Mouse (Mus musculus) liver, embryonic 13.5 days (tissue): ENCODE measurements around the gene Sall2. TPM values are rescaled to one million over a fixed set of nuclear protein-coding genes. Genes with fewer than 3 reads are reported as not detected.
"Not testable (repeated sequence)": the region's sequence is repeated elsewhere in the genome, so short reads cannot be mapped to it uniquely, and the experiment has no call there.

Experiments
- ATAC-seq: fragments of 200-750 bp; cut with Nextera tagmentation; 2 replicates; pipeline ENCODE4 v1.8.0; 2017; ENCODE audit warnings: low read depth, mild to moderate bottlenecking, moderate number of reproducible peaks, moderate library complexity
- DNase-seq: peaks from one replicate; pipeline ENCODE4 v3.0.0; 2022
- H3K27ac ChIP-seq: fragments of 300-500 bp; sonication (generic); 2 replicates; pipeline ENCODE4 v1.5.1; 2015; ENCODE audit warnings: moderate library complexity, mild to moderate bottlenecking, inconsistent platforms
- H3K27me3 ChIP-seq: fragments of 300-500 bp; sonication (generic); 2 replicates; pipeline ENCODE4 v1.6.1; 2015; ENCODE audit warnings: mild to moderate bottlenecking, inconsistent platforms
- H3K36me3 ChIP-seq: fragments of 300-500 bp; sonication (generic); 2 replicates; pipeline ENCODE4 v1.6.1; 2015; ENCODE audit warnings: mild to moderate bottlenecking, inconsistent platforms
- H3K4me1 ChIP-seq: fragments of 300-500 bp; sonication (generic); replicated peaks from 2 replicates; pipeline ENCODE4 v1.6.1; 2015; ENCODE audit warnings: inconsistent platforms
- H3K4me2 ChIP-seq: fragments of 300-500 bp; sonication (generic); 2 replicates; pipeline ENCODE4 v1.6.1; 2015; ENCODE audit warnings: inconsistent platforms, mild to moderate bottlenecking, moderate library complexity
- H3K4me3 ChIP-seq: fragments of 300-500 bp; sonication (generic); replicated peaks from 2 replicates; pipeline ENCODE4 v1.5.1; 2015; ENCODE audit warnings: mild to moderate bottlenecking, inconsistent platforms
- H3K9ac ChIP-seq: fragments of 300-500 bp; sonication (generic); 2 replicates; pipeline ENCODE4 v1.6.1; 2015; ENCODE audit warnings: mild to moderate bottlenecking, inconsistent platforms
- H3K9me3 ChIP-seq: fragments of 300-500 bp; sonication (generic); replicated peaks from 2 replicates; pipeline ENCODE4 v1.6.1; 2016; ENCODE audit warnings: inconsistent platforms
- WGBS: fragments of 180-500 bp; shearing (Covaris S2); methylation state at CpG from one replicate; pipeline ENCODE4 v1.1.7; 2015; ENCODE audit not compliant: insufficient replicate concordance; 5-methylcytosine and 5-hydroxymethylcytosine counted together
- polyA plus RNA-seq: library from polyadenylated mRNA; unstranded; fragments of >200 nt; fragmentation: Nextera tagmentation; extraction: Ambion mirVana; gene quantifications from 2 replicates; pipeline ENCODE4 v1.2.1, GENCODE M21; 2015

The Sall2 gene
- polyA plus RNA-seq, 1 experiment from 2014 or later: 1.2 TPM

GRCm38 (mm10) chr14:52316441-52317225 is 11.9 kb downstream of the Sall2 start:
- Histone ChIP-seq H3K4me2 (peak overlapping the region; percentile 81), H3K9me3 (no peaks in the 10 kb centered on the region), H3K9ac (peak overlapping the region; percentile 60), H3K36me3 (peaks cover 8% of the 10 kb centered on the region; the same call in 1 of the 2 replicates), H3K4me1 (peaks cover 24% of the 10 kb centered on the region), H3K27me3 (peaks cover 55% of the 10 kb centered on the region), H3K27ac (no peak overlapping the region), H3K4me3 (peak overlapping the region; percentile 63)
- 15% methylated on average over 16 of the region's 16 CpGs for WGBS
- ATAC-seq: peak; percentile 32; the same call in 1 of the 2 replicates
- DNase-seq: no peak

GRCm38 (mm10) chr14:52315792-52316440 is 12.6 kb downstream of the Sall2 start:
- Histone ChIP-seq H3K4me2 (peak overlapping the region; percentile 81), H3K27ac (no peak overlapping the region; the same call in 1 of the 2 replicates), H3K9me3 (no peaks in the 10 kb centered on the region), H3K4me3 (peak overlapping the region; percentile 63), H3K36me3 (peaks cover 8% of the 10 kb centered on the region; the same call in 1 of the 2 replicates), H3K4me1 (peaks cover 24% of the 10 kb centered on the region), H3K27me3 (peaks cover 51% of the 10 kb centered on the region), H3K9ac (peak overlapping the region; percentile 60)
- DNase-seq: no peak
- under 1% methylated on average over 37 of the region's 41 CpGs for WGBS
- ATAC-seq: peak; percentile 66

- DNase-seq (no peak), ATAC-seq (0 out of 2 replicates have a peak, but pooled peaks have one; percentile 4)
- WGBS: 8% methylated on average over 17 of the region's 17 CpGs
- peak overlapping the region; percentile 60 for H3K9ac ChIP-seq
- H3K4me3 ChIP-seq: peak overlapping the region; percentile 63
- peaks cover 51% of the 10 kb centered on the region for H3K27me3 ChIP-seq
- no peak overlapping the region for H3K27ac ChIP-seq
- peaks cover 24% of the 10 kb centered on the region for H3K4me1 ChIP-seq
- H3K9me3 ChIP-seq: no peaks in the 10 kb centered on the region
- H3K36me3 ChIP-seq: peaks cover 10% of the 10 kb centered on the region; the same call in 1 of the 2 replicates
- peak overlapping the region; percentile 81 for H3K4me2 ChIP-seq
Observed at GRCm38 (mm10) chr14:52315283-52315780, 13.2 kb downstream of the Sall2 start.

GRCm38 (mm10) chr14:52314808-52315150 is 13.8 kb downstream of the Sall2 start:
- Histone ChIP-seq H3K27me3 (peaks cover 51% of the 10 kb centered on the region), H3K36me3 (peaks cover 10% of the 10 kb centered on the region; the same call in 1 of the 2 replicates), H3K4me1 (peaks cover 24% of the 10 kb centered on the region), H3K27ac (no peak overlapping the region), H3K4me2 (peak overlapping the region; percentile 81), H3K9me3 (no peaks in the 10 kb centered on the region), H3K9ac (no peak overlapping the region), H3K4me3 (peak overlapping the region; percentile 63)
- DNase-seq: no peak
- ATAC-seq: no peak
- WGBS: 40% methylated on average over 8 of the region's 8 CpGs

- H3K9ac ChIP-seq: no peak overlapping the region
- DNase-seq (no peak), ATAC-seq (no peak)
- H3K4me1 ChIP-seq: peaks cover 26% of the 10 kb centered on the region
- peak overlapping the region; percentile 63; the same call in 1 of the 2 replicates for H3K4me3 ChIP-seq
- peaks cover 10% of the 10 kb centered on the region; the same call in 1 of the 2 replicates for H3K36me3 ChIP-seq
- WGBS: 57% methylated on average over 26 of the region's 26 CpGs
- peaks cover 51% of the 10 kb centered on the region for H3K27me3 ChIP-seq
- no peak overlapping the region for H3K27ac ChIP-seq
- H3K4me2 ChIP-seq: peak overlapping the region; percentile 81
- no peaks in the 10 kb centered on the region for H3K9me3 ChIP-seq
Observed at GRCm38 (mm10) chr14:52313931-52314807, 14.4 kb downstream of the Sall2 start.

- DNase-seq: no peak
- Histone ChIP-seq H3K9ac (no peak overlapping the region), H3K27ac (no peak overlapping the region), H3K36me3 (peaks cover 10% of the 10 kb centered on the region; the same call in 1 of the 2 replicates), H3K4me2 (no peak overlapping the region), H3K4me1 (peaks cover 48% of the 10 kb centered on the region), H3K9me3 (no peaks in the 10 kb centered on the region), H3K4me3 (no peak overlapping the region), H3K27me3 (peaks cover 32% of the 10 kb centered on the region)
- WGBS: 53% methylated on average over 2 of the region's 2 CpGs
- no peak for ATAC-seq
Observed at GRCm38 (mm10) chr14:52310906-52311305, 17.7 kb downstream of the Sall2 start.

GRCm38 (mm10) chr14:52310343-52310742 is 18.2 kb downstream of the Sall2 start:
- DNase-seq, H3K9me3 ChIP-seq, H3K27ac ChIP-seq, H3K4me2 ChIP-seq, H3K9ac ChIP-seq, H3K4me3 ChIP-seq, ATAC-seq: not testable (repeated sequence)
- 77% methylated on average over 6 of the region's 6 CpGs for WGBS
- peaks cover 10% of the 10 kb centered on the region; the same call in 1 of the 2 replicates for H3K36me3 ChIP-seq
- H3K27me3 ChIP-seq: peaks cover 27% of the 10 kb centered on the region
- H3K4me1 ChIP-seq: peaks cover 47% of the 10 kb centered on the region

- peak; percentile 33 for ATAC-seq
Observed at GRCm38 (mm10) chr14:52306100-52306499, 22.5 kb downstream of the Sall2 start.

GRCm38 (mm10) chr14:52304644-52305271 is 23.8 kb downstream of the Sall2 start, which contains the start of gene Mettl3:
Mettl3 (minus strand) TSS chr14:52305128.
- ATAC-seq (peak; percentile 92), DNase-seq (peak; percentile 80)
- H3K4me2 ChIP-seq: peak within 1 kb of the TSS; percentile 88
- no peaks in the 10 kb centered on the region for H3K9me3 ChIP-seq
- H3K9ac ChIP-seq: peak within 1 kb of the TSS; percentile 83
- H3K4me3 ChIP-seq: peak within 1 kb of the TSS; percentile 80
- peak within 1 kb of the TSS; percentile 93 for H3K27ac ChIP-seq
- H3K27me3 ChIP-seq: no peaks in the 10 kb centered on the region
- H3K36me3 ChIP-seq: peaks cover 9% of the 10 kb centered on the region
- peaks cover 51% of the 10 kb centered on the region for H3K4me1 ChIP-seq
- under 1% methylated on average over 46 of the region's 46 CpGs for WGBS

More at GRCm38 (mm10) chr14:52306100-52306499, 22.5 kb downstream of the Sall2 start:
- Histone ChIP-seq H3K9me3 (no peaks in the 10 kb centered on the region), H3K4me1 (peaks cover 51% of the 10 kb centered on the region), H3K27ac (peak overlapping the region; percentile 93), H3K4me2 (peak overlapping the region; percentile 88), H3K4me3 (peak overlapping the region; percentile 80; the same call in 1 of the 2 replicates), H3K36me3 (peaks cover 2% of the 10 kb centered on the region; the same call in 1 of the 2 replicates), H3K9ac (peak overlapping the region; percentile 41; the same call in 1 of the 2 replicates), H3K27me3 (no peaks in the 10 kb centered on the region)
- DNase-seq: peak; percentile 24
- WGBS: 71% methylated on average over 2 of the region's 2 CpGs

- H3K9me3 ChIP-seq, H3K9ac ChIP-seq, H3K27me3 ChIP-seq, DNase-seq, H3K27ac ChIP-seq, ATAC-seq: not testable (repeated sequence)
- 86% methylated on average over 3 of the region's 3 CpGs for WGBS
- H3K4me2 ChIP-seq: peak overlapping the region; percentile 88
- peak overlapping the region; percentile 80; the same call in 1 of the 2 replicates for H3K4me3 ChIP-seq
- H3K36me3 ChIP-seq: peaks cover 19% of the 10 kb centered on the region
- H3K4me1 ChIP-seq: peaks cover 43% of the 10 kb centered on the region
Observed at GRCm38 (mm10) chr14:52303517-52303916, 25.0 kb downstream of the Sall2 start.
